Mouse (Mus musculus) bone marrow macrophage, adult 2 months (primary cell): ENCODE measurements around the gene Gm49342.

Source experiments
- CTCF ChIP-seq: IDR thresholded peaks from 2 replicates; pipeline ENCODE4 v1.5.1; 2012; ENCODE audit warnings: low read depth, mild to moderate bottlenecking, low read length, moderate library complexity
- POLR2A ChIP-seq: IDR thresholded peaks from 2 replicates; pipeline ENCODE4 v1.6.1; 2012; ENCODE audit warnings: mild to moderate bottlenecking, low read depth, low read length, borderline replicate concordance

DNA sequence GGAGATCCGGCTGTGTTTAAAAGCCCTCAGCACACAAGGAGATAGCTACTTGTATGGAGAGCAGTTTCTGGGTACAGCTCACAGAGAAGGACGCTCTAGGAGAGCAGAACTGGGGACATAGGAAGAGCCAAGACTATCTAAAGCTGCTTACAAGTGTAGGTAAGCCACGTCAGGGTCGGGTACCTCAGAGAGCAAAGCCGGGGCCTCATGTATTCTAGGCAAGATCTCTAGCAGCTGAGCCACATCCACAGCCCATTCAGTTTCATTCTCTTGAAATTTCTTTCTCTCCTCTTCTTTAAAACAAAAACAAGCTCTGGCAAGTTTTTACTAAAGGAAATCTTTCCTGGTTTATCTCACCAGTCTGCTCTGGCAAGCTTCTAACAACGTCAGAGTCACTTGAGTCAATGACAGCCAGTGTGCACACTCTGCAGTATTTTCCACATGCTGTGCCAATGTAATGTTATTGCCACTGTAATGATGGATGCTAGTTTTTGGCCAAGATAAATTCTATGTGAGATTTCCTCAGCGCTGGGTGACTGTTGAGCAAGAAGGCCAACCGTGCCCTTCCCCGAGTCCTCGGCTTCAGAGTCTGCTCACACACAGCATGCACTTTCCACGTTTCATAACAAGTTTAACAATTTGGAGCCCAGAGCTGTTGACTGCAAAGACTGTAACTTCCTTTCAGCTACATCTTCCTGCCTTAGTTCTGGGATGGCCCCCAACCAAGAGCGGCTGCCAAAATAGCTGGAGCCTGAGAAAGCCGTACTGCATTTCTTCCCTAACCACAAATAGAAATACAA lies 63.8 kb downstream of the Gm49342 start:
- TF ChIP-seq CTCF (no peak), POLR2A (no peak)
